Mouse (Mus musculus) lung, embryonic 16.5 days (tissue): ENCODE results near the gene Gm19684. TPM values are rescaled to one million over a fixed set of nuclear protein-coding genes. Genes with fewer than 3 reads are reported as not detected.
A peak's percentile ranks its signal among the peaks of the same experiment; 100 is the strongest.
"Not testable (repeated sequence)": the region's sequence is repeated elsewhere in the genome, so short reads cannot be mapped to it uniquely, and the experiment has no call there.

Experiments
- ATAC-seq: fragments of 200-750 bp; cut with Nextera tagmentation; 2 replicates; pipeline ENCODE4 v1.8.0; 2017; ENCODE audit warnings: low read depth, mild to moderate bottlenecking, moderate library complexity
- H3K27ac ChIP-seq: fragments of 300-500 bp; sonication (generic); 2 replicates; pipeline ENCODE4 v1.5.1; 2014; ENCODE audit warnings: mild to moderate bottlenecking, control low read depth, low read length
- H3K27me3 ChIP-seq: fragments of 300-500 bp; sonication (generic); 2 replicates; pipeline ENCODE4 v1.6.1; 2014; ENCODE audit warnings: low read depth, low read length, mixed read lengths; ENCODE audit not compliant: control insufficient read depth, insufficient read depth
- H3K36me3 ChIP-seq: fragments of 300-500 bp; sonication (generic); 2 replicates; pipeline ENCODE4 v1.6.1; 2014; ENCODE audit warnings: low read length; ENCODE audit not compliant: control insufficient read depth, insufficient read depth
- H3K4me1 ChIP-seq: fragments of 300-500 bp; sonication (generic); replicated peaks from 2 replicates; pipeline ENCODE4 v1.6.1; 2014; ENCODE audit warnings: low read length, mixed read lengths; ENCODE audit not compliant: control insufficient read depth, insufficient read depth
- H3K4me2 ChIP-seq: fragments of 300-500 bp; sonication (generic); 2 replicates; pipeline ENCODE4 v1.6.1; 2014; ENCODE audit warnings: low read depth, low read length, control low read depth
- H3K4me3 ChIP-seq: fragments of 300-500 bp; sonication (generic); 2 replicates; pipeline ENCODE4 v1.5.1; 2014; ENCODE audit warnings: mild to moderate bottlenecking, low read length, control low read depth
- H3K9ac ChIP-seq: fragments of 300-500 bp; sonication (generic); 2 replicates; pipeline ENCODE4 v1.6.1; 2014; ENCODE audit warnings: low read length, control low read depth
- H3K9me3 ChIP-seq: fragments of 300-500 bp; sonication (generic); 2 replicates; pipeline ENCODE4 v1.6.1; 2016; ENCODE audit warnings: low read length; ENCODE audit not compliant: control insufficient read depth
- WGBS: fragments of 180-500 bp; shearing (Covaris S2); extraction: QIAGEN DNeasy Blood & Tissue Kit; methylation state at CpG from one replicate; pipeline ENCODE4 v1.1.7; 2014; 5-methylcytosine and 5-hydroxymethylcytosine counted together
- polyA plus RNA-seq: library from polyadenylated mRNA; unstranded; fragments of >200 nt; fragmentation: Nextera tagmentation; extraction: Ambion mirVana; gene quantifications from 2 replicates; pipeline ENCODE4 v1.2.1, GENCODE M21; 2015

Gene Gm19684
- polyA plus RNA-seq, 1 experiment from 2014 or later = not detected

DNA sequence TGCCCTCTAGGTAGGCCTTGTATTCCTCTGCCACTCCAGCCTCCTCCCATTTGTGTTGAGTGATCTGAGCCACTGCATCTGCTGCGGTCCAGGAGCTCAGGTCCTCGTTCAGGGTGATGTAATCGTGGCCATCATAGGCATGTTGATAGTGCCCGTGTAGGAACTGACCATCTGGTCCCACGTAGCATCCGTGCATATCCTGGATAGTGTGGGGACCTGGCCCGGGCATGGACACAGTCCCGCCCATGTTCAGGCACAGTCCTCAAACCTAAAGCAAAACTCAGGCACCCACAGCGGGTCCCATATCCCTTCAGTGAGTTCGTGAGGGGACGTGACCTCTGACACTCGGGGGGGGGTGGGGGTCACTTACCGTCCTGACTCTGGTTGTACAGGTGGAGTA is 7.0 kb downstream of the Gm19684 start:
- H3K4me1 ChIP-seq, H3K36me3 ChIP-seq, H3K4me2 ChIP-seq, H3K9ac ChIP-seq, ATAC-seq, H3K4me3 ChIP-seq, H3K27ac ChIP-seq, H3K27me3 ChIP-seq, H3K9me3 ChIP-seq: not testable (repeated sequence)
- 53% methylated on average over 11 of the region's 13 CpGs for WGBS

GRCm38 (mm10) chr17:36128968-36129817 is 7.7 kb downstream of the Gm19684 start, which contains the start of gene Gm7030:
Gm7030 (minus strand) TSS chr17:36129425.
- Histone ChIP-seq H3K4me2 (peak within 1 kb of the TSS; percentile 43), H3K4me3 (peak within 1 kb of the TSS; percentile 21; the same call in 1 of the 2 replicates), H3K9ac (peak within 1 kb of the TSS; percentile 24)
- H3K9me3 ChIP-seq, H3K36me3 ChIP-seq, H3K27me3 ChIP-seq, H3K27ac ChIP-seq, H3K4me1 ChIP-seq: not testable (repeated sequence)
- 12% methylated on average over 24 of the region's 28 CpGs for WGBS
- peak; percentile 45; the same call in 1 of the 2 replicates for ATAC-seq

GRCm38 (mm10) chr17:36131516-36132265 is 10.2 kb downstream of the Gm19684 start:
- H3K9ac ChIP-seq = no peak overlapping the region

GRCm38 (mm10) chr17:36135421-36136231 is 14.1 kb downstream of the Gm19684 start:
- not testable (repeated sequence) for H3K9ac ChIP-seq, ATAC-seq, H3K27ac ChIP-seq, H3K4me1 ChIP-seq, H3K4me2 ChIP-seq, H3K36me3 ChIP-seq, H3K9me3 ChIP-seq, H3K4me3 ChIP-seq, H3K27me3 ChIP-seq

More at GRCm38 (mm10) chr17:36131516-36132265, 10.2 kb downstream of the Gm19684 start:
- 69% methylated on average over 5 of the region's 5 CpGs for WGBS
- Histone ChIP-seq H3K9me3 (no peaks in the 10 kb centered on the region), H3K36me3 (no peaks in the 10 kb centered on the region), H3K27me3 (no peaks in the 10 kb centered on the region), H3K27ac (no peak overlapping the region), H3K4me1 (no peaks in the 10 kb centered on the region), H3K4me2 (no peak overlapping the region), H3K4me3 (no peak overlapping the region)
- ATAC-seq = no peak

GRCm38 (mm10) chr17:36136299-36136848 is 14.9 kb downstream of the Gm19684 start:
- H3K9me3 ChIP-seq, ATAC-seq, H3K27ac ChIP-seq, H3K9ac ChIP-seq, H3K4me1 ChIP-seq, H3K4me2 ChIP-seq, H3K36me3 ChIP-seq, H3K4me3 ChIP-seq, H3K27me3 ChIP-seq: not testable (repeated sequence)
- 67% methylated on average over 1 of the region's 1 CpGs for WGBS

GRCm38 (mm10) chr17:36145111-36145860 is 23.8 kb downstream of the Gm19684 start:
- Histone ChIP-seq H3K9me3 (no peaks in the 10 kb centered on the region), H3K4me3 (peak overlapping the region; percentile 59), H3K9ac (peak overlapping the region; percentile 72), H3K27me3 (peaks cover 18% of the 10 kb centered on the region), H3K4me1 (0 out of 2 replicates have a peak, but pooled peaks cover 2% of the 10 kb centered on the region), H3K27ac (peak overlapping the region; percentile 50; the same call in 1 of the 2 replicates), H3K36me3 (no peaks in the 10 kb centered on the region), H3K4me2 (peak overlapping the region; percentile 75)
- 2% methylated on average over 66 of the region's 78 CpGs for WGBS
- ATAC-seq = peak; percentile 61

DNA sequence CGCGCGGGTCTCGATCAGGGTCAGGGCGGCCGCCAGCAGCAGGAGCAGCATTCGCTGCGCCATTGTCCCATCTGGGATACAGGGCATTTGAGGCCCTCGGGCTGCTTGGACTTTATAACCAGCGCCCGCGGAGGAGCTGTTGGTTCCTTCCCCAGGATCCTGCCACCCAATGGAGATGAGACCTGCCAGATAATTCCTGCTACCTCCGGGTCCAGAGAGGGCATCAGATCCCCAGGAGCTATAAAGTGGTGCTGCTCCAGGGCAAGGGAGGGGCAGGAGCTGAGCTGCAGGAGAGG is 24.3 kb downstream of the Gm19684 start:
- Histone ChIP-seq H3K4me2 (peak overlapping the region; percentile 75), H3K27ac (peak overlapping the region; percentile 50; the same call in 1 of the 2 replicates), H3K9ac (peak overlapping the region; percentile 72), H3K4me3 (peak overlapping the region; percentile 59), H3K27me3 (peaks cover 18% of the 10 kb centered on the region)
- 1% methylated on average over 11 of the region's 13 CpGs for WGBS
- not testable (repeated sequence) for H3K9me3 ChIP-seq, H3K36me3 ChIP-seq, H3K4me1 ChIP-seq
- ATAC-seq = peak; percentile 36

- peak overlapping the region; percentile 52; the same call in 1 of the 2 replicates for H3K27ac ChIP-seq
- not testable (repeated sequence) for H3K4me3 ChIP-seq, H3K9ac ChIP-seq, ATAC-seq, H3K36me3 ChIP-seq, H3K9me3 ChIP-seq, H3K4me1 ChIP-seq, H3K4me2 ChIP-seq
- H3K27me3 ChIP-seq = peaks cover 18% of the 10 kb centered on the region
- WGBS = 68% methylated on average over 1 of the region's 1 CpGs
Measured at GRCm38 (mm10) chr17:36146937-36147336, 25.5 kb downstream of the Gm19684 start.
